Mouse (Mus musculus) hindbrain, postnatal 0 days (tissue): ENCODE measurements at regions not wholly inside any gene's neighbourhood (a gene's known extent, or its start where the extent isn't known, plus 50 kb on each side); places are given as distances from the start of the nearest gene placed in this dataset.
A peak's percentile ranks its signal among the peaks of the same experiment; 100 is the strongest.

Experiments used
- ATAC-seq: fragments of 200-750 bp; cut with Nextera tagmentation; 2 replicates; pipeline ENCODE4 v1.8.0; 2017; ENCODE audit warnings: mild to moderate bottlenecking, moderate TSS enrichment, moderate library complexity
- DNase-seq: peaks from one replicate; pipeline ENCODE4 v3.0.0-alpha.2; 2015; ENCODE audit warnings: low spot score
- H3K27ac ChIP-seq: fragments of 300-500 bp; sonication (generic); 2 replicates; pipeline ENCODE4 v1.5.1; 2014; ENCODE audit warnings: mild to moderate bottlenecking
- H3K27me3 ChIP-seq: fragments of 300-500 bp; sonication (generic); 2 replicates; pipeline ENCODE4 v1.6.1; 2014; ENCODE audit warnings: low read length, mixed read lengths; ENCODE audit not compliant: insufficient read depth
- H3K36me3 ChIP-seq: fragments of 300-500 bp; sonication (generic); 2 replicates; pipeline ENCODE4 v1.6.1; 2014; ENCODE audit warnings: low read length, mixed read lengths; ENCODE audit not compliant: insufficient read depth
- H3K4me1 ChIP-seq: fragments of 300-500 bp; sonication (generic); 2 replicates; pipeline ENCODE4 v1.6.1; 2014; ENCODE audit warnings: antibody characterized with exemption, low read length, mixed read lengths; ENCODE audit not compliant: insufficient read depth
- H3K4me2 ChIP-seq: fragments of 300-500 bp; sonication (generic); 2 replicates; pipeline ENCODE4 v1.6.1; 2014; ENCODE audit warnings: low read depth, mild to moderate bottlenecking, low read length, moderate library complexity, mixed read lengths
- H3K4me3 ChIP-seq: fragments of 300-500 bp; sonication (generic); 2 replicates; pipeline ENCODE4 v1.5.1; 2014; ENCODE audit warnings: low read length
- H3K9ac ChIP-seq: fragments of 300-500 bp; sonication (generic); replicated peaks from 2 replicates; pipeline ENCODE4 v1.6.1; 2014; ENCODE audit warnings: mild to moderate bottlenecking, low read length, moderate library complexity, mixed read lengths
- H3K9me3 ChIP-seq: fragments of 300-500 bp; sonication (generic); 2 replicates; pipeline ENCODE4 v1.6.1; 2016; ENCODE audit warnings: low read length, mixed read lengths
- CTCF ChIP-seq: IDR thresholded peaks from 2 replicates; pipeline ENCODE4 v1.5.1; 2016; ENCODE audit warnings: antibody characterized with exemption, control low read depth, low read depth
- WGBS: fragments of 180-500 bp; shearing (Covaris S2); extraction: QIAGEN DNeasy Blood & Tissue Kit; methylation state at CpG from one replicate; pipeline ENCODE4 v1.1.7; 2014; 5-methylcytosine and 5-hydroxymethylcytosine counted together

DNA sequence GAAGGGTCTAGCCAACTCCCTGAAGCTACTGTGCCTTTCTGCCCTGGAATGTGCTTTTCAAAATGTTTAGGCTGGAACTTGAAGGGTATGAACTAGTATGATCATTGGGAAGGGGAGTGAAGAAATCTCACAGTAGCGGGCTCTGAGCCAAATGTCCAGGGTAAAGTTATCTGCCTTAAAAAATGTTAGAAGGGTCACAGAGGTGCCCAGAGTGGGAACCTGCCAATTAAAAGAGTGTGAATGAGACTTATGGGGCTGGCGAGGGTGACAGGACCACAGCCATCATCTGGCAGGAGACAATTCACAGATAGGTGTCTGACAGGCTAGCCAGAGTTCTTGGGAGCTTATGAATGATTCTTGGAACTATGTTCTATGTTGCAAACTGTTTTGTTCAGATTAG, 2738.3 kb downstream of the 9330182O14Rik start:
- Histone ChIP-seq H3K4me3 (no peak overlapping the region), H3K27me3 (no peaks in the 10 kb centered on the region), H3K4me1 (no peaks in the 10 kb centered on the region), H3K36me3 (no peaks in the 10 kb centered on the region), H3K9me3 (no peaks in the 10 kb centered on the region), H3K9ac (no peak overlapping the region), H3K4me2 (no peak overlapping the region), H3K27ac (no peak overlapping the region)
- WGBS = 91% methylated on average over 2 of the region's 2 CpGs
- TF ChIP-seq CTCF = no peak
- DNase-seq (no peak), ATAC-seq (no peak)

DNA sequence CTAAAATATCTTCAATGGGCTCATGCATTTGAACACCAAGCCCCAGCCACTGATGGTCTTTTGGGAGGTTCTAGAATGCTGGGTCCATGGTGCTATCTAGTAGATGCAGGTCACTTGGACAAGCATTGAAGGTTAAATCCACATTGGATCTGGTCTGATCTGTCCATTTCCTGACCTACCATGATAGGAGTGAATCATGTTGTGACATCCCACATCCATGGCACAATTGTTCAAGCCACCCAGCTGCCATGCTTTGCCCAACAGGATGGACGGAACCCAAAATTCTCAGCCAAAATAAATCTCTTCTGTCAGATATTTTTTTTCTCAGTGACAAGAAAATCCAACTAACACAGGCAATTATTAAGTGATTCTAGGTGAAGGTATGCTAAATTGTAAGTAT, 2760.4 kb downstream of the 9330182O14Rik start:
- Histone ChIP-seq H3K27ac (no peak overlapping the region), H3K4me2 (no peak overlapping the region), H3K4me1 (no peaks in the 10 kb centered on the region), H3K36me3 (no peaks in the 10 kb centered on the region), H3K9me3 (no peaks in the 10 kb centered on the region), H3K4me3 (no peak overlapping the region), H3K27me3 (no peaks in the 10 kb centered on the region), H3K9ac (no peak overlapping the region)
- TF ChIP-seq CTCF = no peak
- no peak for ATAC-seq
- no peak for DNase-seq
- 91% methylated on average over 1 of the region's 1 CpGs for WGBS

DNA sequence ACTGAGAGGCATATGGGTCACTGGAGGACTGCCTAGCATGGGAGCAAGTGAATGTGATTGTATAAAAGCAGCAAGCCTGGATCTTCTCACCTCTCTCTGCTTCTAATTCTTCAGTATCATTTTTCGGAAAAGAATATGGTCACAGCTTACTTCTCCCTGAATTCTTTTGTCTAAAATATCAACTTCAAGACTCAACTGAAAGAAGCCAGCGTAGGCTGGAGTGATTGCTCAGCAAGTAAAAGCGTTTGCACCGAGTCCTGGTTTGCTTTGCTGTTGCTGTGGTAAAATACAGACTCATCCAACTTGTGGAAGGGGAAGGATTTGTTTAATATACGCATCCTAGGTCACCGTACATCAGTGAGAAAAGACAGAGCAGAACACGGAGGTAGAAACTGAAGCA, 2765.9 kb downstream of the 9330182O14Rik start:
- 90% methylated on average over 7 of the region's 7 CpGs for WGBS

DNA sequence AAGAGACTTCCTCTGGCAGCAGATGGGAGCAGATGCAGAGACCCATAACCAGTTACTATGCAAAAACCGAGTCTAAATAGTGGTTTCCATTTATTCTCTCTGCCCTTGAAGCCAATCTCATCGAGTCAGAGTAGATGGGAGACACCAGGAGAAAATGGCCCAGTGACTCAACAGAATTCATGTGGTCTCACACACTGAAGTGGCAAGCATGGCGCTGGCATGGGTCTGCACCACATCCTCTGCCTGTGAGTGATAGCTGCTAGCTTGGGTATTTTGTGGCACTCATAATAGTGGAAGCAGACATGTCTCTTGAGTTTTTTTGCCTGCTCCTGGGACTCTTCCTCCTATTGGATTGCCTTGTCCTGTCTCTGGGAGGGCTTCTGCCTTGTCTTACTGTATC, 2767.6 kb downstream of the 9330182O14Rik start:
- H3K4me2 ChIP-seq = no peak overlapping the region
- DNase-seq = no peak
- H3K27me3 ChIP-seq = no peaks in the 10 kb centered on the region
- no peak overlapping the region for H3K4me3 ChIP-seq
- 90% methylated on average over 3 of the region's 3 CpGs for WGBS
- no peaks in the 10 kb centered on the region for H3K36me3 ChIP-seq
- no peaks in the 10 kb centered on the region for H3K4me1 ChIP-seq
- no peaks in the 10 kb centered on the region for H3K9me3 ChIP-seq
- TF ChIP-seq CTCF = no peak
- no peak for ATAC-seq
- H3K9ac ChIP-seq = no peak overlapping the region
- no peak overlapping the region for H3K27ac ChIP-seq

More for the DNA sequence above, 2765.9 kb downstream of the 9330182O14Rik start:
- H3K27me3 ChIP-seq = no peaks in the 10 kb centered on the region
- H3K9ac ChIP-seq = no peak overlapping the region
- TF ChIP-seq CTCF = no peak
- H3K27ac ChIP-seq = no peak overlapping the region
- ATAC-seq = no peak
- no peaks in the 10 kb centered on the region for H3K36me3 ChIP-seq
- no peaks in the 10 kb centered on the region for H3K4me1 ChIP-seq
- H3K4me3 ChIP-seq = no peak overlapping the region
- no peak for DNase-seq
- no peaks in the 10 kb centered on the region for H3K9me3 ChIP-seq
- no peak overlapping the region for H3K4me2 ChIP-seq

DNA sequence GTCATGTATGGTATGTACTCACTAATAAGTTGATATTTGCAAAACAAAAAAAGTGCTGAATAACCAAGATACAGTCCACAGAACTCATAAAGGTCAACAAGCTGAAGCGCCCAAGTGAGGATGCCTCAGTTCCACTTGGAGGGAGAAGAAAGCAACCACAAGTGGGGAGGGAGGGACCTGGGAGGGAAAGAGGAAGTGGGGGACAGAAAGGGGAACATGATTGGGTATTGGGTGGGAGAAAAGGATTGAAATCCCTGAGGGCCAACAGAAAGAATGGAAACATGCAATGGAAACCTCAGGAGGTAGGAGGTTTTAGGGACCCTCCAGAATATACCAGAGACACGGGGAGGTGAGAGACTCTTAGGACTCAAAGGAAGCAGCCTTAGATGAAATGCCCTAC, 2777.2 kb downstream of the 9330182O14Rik start:
- 87% methylated on average over 2 of the region's 2 CpGs for WGBS
- no peak for TF ChIP-seq CTCF
- no peak for DNase-seq

DNA sequence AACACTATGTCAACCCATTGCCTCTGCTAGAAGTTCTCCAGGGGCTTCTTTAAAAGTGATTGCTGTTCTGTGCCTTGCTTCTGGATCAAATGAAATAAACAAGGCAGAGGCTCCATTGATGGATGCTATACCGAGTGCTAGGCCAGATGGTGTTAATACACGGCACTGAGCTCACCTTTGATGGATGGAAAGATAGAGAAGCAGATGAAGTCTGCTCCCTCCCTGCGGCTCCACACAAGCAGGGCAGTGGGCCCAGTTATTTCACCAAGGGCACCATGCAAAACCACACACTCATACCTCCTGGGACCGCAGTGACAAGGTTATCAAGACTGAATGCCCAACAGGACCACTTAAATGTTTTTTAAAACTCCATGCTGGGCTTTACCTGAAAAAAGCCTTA, 2778.7 kb downstream of the 9330182O14Rik start:
- H3K27me3 ChIP-seq = no peaks in the 10 kb centered on the region
- no peaks in the 10 kb centered on the region for H3K9me3 ChIP-seq
- 57% methylated on average over 4 of the region's 4 CpGs for WGBS
- H3K4me3 ChIP-seq = no peak overlapping the region
- H3K9ac ChIP-seq = no peak overlapping the region
- peak; percentile 2 for DNase-seq
- H3K36me3 ChIP-seq = no peaks in the 10 kb centered on the region
- ATAC-seq = peak; percentile 58
- no peak overlapping the region for H3K27ac ChIP-seq
- no peak for TF ChIP-seq CTCF
- no peak overlapping the region for H3K4me2 ChIP-seq
- H3K4me1 ChIP-seq = no peaks in the 10 kb centered on the region

More for the DNA sequence above, 2777.2 kb downstream of the 9330182O14Rik start:
- Histone ChIP-seq H3K4me2 (no peak overlapping the region), H3K4me3 (no peak overlapping the region), H3K27me3 (no peaks in the 10 kb centered on the region), H3K27ac (no peak overlapping the region), H3K4me1 (no peaks in the 10 kb centered on the region), H3K9me3 (no peaks in the 10 kb centered on the region), H3K9ac (no peak overlapping the region), H3K36me3 (no peaks in the 10 kb centered on the region)
- ATAC-seq = no peak

DNA sequence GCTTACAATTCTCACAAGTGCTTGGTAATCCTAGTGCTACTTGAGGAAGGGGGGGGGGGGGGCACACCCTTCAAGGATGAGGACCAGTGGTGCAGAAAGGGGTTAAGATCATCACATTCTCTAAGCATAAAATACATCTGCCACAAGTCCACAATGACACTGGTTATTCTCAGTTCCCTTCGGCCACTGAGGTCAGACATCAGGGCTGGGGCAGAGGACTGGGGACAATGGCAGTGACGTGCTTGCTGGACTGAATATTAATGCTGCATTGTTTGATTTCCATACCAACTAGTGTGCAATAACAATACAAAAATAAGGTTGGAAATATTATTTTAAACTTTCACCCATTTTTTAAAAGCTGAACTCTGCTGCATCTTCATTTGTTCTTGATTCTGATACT, 2779.1 kb downstream of the 9330182O14Rik start:
- no peaks in the 10 kb centered on the region for H3K27me3 ChIP-seq
- no peaks in the 10 kb centered on the region for H3K9me3 ChIP-seq
- H3K27ac ChIP-seq = no peak overlapping the region
- ATAC-seq (0 out of 2 replicates have a peak, but pooled peaks have one; percentile 24), DNase-seq (no peak)
- no peaks in the 10 kb centered on the region for H3K36me3 ChIP-seq
- H3K4me2 ChIP-seq = no peak overlapping the region
- no peaks in the 10 kb centered on the region for H3K4me1 ChIP-seq
- WGBS = 42% methylated on average over 2 of the region's 2 CpGs
- no peak overlapping the region for H3K4me3 ChIP-seq
- no peak overlapping the region for H3K9ac ChIP-seq
- TF ChIP-seq CTCF = no peak
